Mouse (Mus musculus) liver, embryonic 14.5 days (tissue): ENCODE data around the gene Atg2b.

Source experiments
- CTCF ChIP-seq: IDR thresholded peaks from 2 replicates; pipeline ENCODE4 v1.5.1; 2016; ENCODE audit warnings: antibody characterized with exemption, low read depth, control low read depth
- EP300 ChIP-seq: IDR thresholded peaks from 2 replicates; pipeline ENCODE4 v1.6.1; 2016; ENCODE audit warnings: antibody characterized with exemption, low read depth

DNA sequence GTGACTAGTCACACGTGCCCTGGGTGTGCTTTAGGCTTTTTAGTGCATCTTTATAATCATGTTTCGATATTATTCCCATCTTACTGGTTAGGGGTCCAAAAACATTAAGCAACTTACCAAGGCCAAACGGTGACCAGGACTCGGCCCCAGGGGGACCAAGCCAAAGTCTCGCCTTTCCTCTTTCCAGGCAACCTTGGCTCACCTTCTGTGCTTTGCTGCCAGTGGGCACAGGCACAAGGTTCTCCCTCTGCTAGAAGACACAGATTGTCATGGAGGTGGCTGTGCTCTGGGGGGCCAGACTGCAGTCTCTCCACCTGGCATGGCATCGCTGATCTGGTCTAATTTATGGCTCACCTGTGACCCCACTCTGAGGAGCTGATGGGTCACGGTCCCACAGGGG is 94.2 kb downstream of the Atg2b start:
- TF ChIP-seq CTCF (no peak), EP300 (no peak)
